Mouse (Mus musculus) granulocyte monocyte progenitor cell, adult 5-6 weeks (primary cell): ENCODE results near the gene Gm49388. TPM values are rescaled to one million over a fixed set of nuclear protein-coding genes. Genes with fewer than 3 reads are reported as not detected.

Experiments
- ATAC-seq: replicated peaks from 2 replicates; pipeline ENCODE4 v1.8.0; 2016; ENCODE audit warnings: mild to moderate bottlenecking, moderate TSS enrichment, inconsistent platforms; ENCODE audit not compliant: poor library complexity, severe bottlenecking
- total RNA-seq, 2 experiments: library from RNA; stranded (forward) in 1 of 2; stranded (reverse) in 1 of 2; fragments of 200-712, 200-1000 nt in 1 of 2; fragments of >200 nt in 1 of 2; fragmentation: Nextera tagmentation in 1 of 2; gene quantifications; 2 replicates each; pipeline ENCODE4 v1.2.3; 2014 to 2017

Gm49388 gene
- total RNA-seq (2014; fragmentation: Nextera tagmentation) (not detected in 2 replicates), total RNA-seq (2017) (1.2 TPM in 1 of 2 replicates, not detected in the other)

GRCm38 (mm10) chr7:127785308-127785707, at the start of gene Gm49388:
Gm49388 (plus strand) TSS chr7:127785608.
- ATAC-seq, result no peak

- ATAC-seq, result peak; percentile 21; the same call in 1 of the 2 replicates
Observed at GRCm38 (mm10) chr7:127744366-127745045, 40.9 kb upstream of the Gm49388 start, which contains the start of gene Fbxl19. Fbxl19 (plus strand) TSS chr7:127744543.

GRCm38 (mm10) chr7:127745251-127745651, 40.2 kb upstream of the Gm49388 start:
- peak; percentile 75 for ATAC-seq

DNA sequence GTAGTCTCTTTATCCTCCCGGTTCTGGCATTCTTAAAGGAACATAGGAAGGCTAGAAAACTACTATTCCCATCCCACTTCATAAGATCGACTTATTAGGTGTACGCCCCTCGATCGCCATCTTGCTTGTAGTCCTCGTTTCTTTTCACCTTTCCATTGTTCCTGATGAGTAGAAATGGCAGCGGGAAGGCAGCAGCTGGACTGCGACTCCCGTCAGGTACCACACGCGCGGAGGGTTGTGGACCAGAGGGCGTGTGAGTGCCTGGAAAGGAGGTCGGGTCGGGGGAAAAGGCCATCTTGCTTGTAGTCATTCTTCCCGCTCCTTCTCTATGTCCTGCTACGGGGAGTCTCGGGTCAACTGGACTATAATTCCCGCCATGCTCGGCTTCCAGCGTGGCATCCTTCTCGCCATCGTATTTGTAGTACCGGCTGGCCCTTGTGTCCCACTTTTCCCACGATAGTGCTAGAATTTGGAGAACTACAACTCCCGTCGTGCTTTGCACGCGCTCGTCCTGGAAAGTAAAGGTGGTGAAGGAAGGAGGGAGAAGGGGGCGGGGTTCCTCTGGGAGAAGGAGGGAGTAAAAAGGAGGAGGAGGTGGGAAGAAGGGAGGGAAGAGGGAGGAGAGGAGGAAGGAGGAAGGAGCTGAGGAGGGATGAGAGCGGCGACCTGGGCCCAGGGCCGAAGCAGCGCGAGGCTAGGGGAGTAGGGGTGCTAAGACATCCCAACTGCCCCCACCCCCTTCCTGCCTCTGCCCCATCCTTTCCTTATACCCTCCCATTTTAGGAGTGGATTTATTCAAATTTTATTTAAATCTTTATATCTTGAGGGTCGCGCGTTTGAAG, 39.5 kb upstream of the Gm49388 start:
- ATAC-seq, result peak; percentile 68

GRCm38 (mm10) chr7:127746494-127747491, 38.6 kb upstream of the Gm49388 start:
- no peak for ATAC-seq

DNA sequence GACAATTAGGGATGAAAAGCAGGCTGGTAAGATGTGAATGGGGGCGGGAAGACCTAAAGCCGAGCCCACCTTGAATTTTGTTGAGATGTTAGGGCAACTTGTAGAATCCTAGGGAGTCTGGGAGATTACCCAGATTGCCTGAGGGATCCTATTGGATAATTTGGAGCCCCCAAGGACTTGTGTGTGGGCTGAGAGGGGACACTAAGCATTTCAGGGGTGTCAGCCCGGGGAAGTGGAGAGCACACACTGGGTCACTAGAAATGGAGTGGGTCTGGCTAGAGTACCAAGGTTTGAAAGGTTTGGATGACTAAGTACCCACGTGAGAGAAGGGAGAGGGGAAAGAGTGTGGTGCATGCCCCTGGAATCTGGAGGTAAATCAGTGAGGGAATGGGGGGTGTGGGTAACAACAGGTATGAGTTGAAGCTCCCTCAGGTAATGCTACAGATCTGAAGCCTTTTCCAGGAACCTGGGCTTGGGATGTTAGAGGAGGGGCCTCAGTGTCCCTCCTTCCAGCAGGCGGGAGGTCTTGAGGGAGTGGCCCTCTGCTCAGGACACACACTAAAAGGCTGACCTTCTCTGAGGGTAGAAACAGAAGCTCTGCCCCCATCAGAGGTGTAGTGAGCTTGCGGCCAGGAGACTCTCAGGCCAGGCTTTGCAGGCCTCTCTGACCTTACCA, 37.7 kb upstream of the Gm49388 start:
- ATAC-seq, result no peak

GRCm38 (mm10) chr7:127748235-127748560, 37.2 kb upstream of the Gm49388 start:
- ATAC-seq, result no peak

DNA sequence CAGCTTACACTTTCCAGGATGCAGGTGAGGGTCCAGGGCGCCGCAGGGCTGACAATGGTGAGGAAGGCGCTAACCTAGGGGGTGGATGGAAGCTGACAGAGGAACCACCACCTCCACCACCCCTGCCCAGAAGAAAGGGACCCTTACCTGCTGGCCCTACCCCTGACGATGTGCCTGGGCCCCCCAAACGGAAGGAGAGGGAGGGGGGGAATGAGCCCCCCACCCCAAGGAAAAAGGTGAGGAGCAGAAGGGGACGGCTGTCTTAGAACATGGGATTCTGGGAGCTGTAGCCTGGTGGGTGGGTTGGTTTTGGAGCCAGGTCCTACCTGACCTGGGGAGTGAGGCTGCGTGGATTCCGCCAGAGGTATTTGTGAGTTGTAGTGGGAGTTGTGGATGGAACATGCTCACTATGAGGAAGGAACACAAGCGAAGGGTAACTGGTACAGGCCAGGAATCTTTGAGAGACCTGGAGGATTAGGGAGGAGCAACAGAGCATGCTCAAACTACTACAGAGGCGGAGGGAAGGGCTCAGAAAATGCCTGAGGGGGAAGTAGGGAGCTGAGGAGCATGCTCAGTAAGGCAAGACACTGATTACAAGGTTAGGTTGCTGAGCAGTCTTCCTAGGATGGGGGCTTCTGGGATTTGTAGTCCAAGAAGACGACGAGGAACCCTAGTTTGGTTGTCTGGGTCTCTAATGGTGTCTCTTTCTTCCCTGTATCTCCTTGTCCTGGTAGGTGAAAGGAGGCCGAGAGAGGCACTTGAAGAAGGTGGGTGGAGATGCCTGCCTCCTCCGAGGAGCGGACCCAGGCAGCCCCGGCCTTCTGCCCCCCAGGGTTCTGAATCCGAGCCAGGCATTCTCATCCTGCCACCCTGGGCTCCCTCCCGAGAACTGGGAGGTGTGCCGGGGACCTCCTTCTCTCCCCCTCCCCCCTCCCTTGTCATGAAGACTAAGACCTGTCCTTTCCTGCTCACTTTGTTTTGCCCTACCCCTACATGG, 35.0 kb upstream of the Gm49388 start:
- ATAC-seq, result no peak

GRCm38 (mm10) chr7:127751619-127752018, 33.8 kb upstream of the Gm49388 start:
- ATAC-seq, result no peak

DNA sequence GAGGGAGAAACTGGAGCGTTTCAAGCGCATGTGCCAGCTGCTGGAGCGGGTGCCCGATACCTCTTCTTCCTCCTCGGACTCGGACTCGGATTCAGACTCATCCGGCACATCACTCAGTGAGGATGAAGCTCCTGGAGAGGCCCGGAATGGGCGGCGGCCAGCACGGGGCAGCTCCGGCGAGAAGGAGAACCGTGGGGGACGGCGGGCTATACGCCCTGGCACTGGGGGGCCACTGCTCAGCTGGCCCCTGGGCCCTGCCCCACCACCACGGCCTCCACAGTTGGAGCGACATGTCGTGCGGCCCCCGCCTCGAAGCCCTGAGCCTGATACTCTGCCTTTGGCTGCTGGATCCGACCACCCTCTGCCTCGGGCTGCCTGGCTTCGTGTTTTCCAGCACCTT, 33.3 kb upstream of the Gm49388 start:
- no peak for ATAC-seq

- no peak for ATAC-seq
Observed at GRCm38 (mm10) chr7:127753158-127753557, 32.2 kb upstream of the Gm49388 start.

GRCm38 (mm10) chr7:127753741-127754140, 31.7 kb upstream of the Gm49388 start:
- ATAC-seq, result no peak

GRCm38 (mm10) chr7:127759716-127760115, 25.7 kb upstream of the Gm49388 start:
- peak; percentile 72 for ATAC-seq

- ATAC-seq, result no peak
Observed at GRCm38 (mm10) chr7:127760478-127760877, 24.9 kb upstream of the Gm49388 start.

DNA sequence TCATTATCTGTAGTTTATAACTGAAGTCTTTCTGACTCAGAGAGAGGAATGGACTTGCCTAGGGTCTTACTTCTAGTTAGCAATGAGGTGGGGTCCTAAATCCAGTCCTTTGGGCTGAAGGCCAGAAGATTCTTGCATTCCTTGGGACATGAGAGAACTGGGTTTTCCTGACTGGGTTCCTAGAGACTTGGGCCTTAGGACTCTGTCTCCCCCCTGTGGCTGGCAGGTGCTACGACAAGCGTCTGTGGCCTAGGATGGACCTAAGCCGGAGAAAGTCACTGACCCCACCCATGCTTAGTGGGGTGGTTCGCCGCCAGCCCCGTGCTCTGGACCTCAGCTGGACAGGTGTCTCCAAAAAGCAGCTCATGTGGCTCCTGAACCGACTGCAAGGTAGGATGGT, 24.4 kb upstream of the Gm49388 start:
- ATAC-seq, result peak; percentile 72

GRCm38 (mm10) chr7:127763642-127764041, 21.8 kb upstream of the Gm49388 start:
- peak; percentile 33 for ATAC-seq

DNA sequence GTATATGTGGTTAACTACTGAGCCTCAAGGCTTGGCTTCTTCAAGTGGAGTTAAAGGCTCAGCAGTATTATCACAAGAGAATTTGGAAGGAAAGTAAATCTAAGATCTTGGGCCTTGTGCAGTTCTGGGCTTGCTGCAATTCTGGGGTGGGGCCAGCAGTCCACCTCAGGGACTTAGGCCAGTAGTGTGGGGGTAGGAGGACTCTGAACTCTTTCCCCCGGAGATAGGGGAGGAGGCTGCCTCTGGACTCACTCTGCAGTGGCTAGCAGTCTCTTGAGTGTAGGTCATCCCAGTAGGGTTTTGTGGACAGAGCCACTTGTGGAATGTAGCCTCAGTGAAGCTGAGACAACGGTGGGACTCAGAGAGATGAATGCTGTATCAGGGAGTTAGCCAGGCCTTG, 19.7 kb upstream of the Gm49388 start:
- no peak for ATAC-seq

DNA sequence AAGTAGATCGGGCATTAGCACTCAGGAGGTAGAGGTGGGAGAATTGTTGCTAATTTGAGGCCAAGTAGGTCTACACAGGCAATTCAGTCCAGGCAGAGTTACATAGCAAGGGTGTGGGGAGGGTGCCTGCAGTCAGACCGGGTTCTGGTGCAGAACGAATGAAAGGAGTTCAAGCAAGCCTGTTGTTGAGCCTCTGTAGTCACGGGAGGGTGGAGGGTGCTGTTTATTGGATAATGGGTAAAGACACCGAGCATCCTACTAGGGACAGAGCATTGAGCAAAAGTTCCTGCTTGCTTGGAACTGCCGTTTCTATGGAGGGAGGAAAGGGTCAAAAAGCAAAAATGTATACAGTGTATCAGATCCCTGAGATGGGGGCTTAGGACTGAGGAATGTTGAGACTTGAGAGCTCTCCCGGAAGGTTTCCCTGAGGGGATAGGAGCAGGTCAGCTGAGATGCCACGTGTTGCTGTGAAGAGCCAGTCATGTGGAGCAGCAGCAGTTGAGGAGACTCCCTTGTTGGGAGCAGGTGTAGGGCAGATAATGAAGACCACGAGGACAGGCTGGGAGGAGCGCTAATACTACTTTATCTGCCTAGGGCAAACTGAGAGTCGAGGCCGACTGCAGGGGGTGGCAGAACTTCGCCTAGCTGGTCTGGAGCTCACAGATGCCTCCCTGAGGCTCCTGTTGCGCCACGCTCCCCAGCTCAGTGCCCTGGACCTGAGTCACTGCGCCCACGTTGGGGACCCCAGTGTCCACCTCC, 18.4 kb upstream of the Gm49388 start:
- no peak for ATAC-seq
